Mouse (Mus musculus): ENCODE measurements at regions not wholly inside any gene's neighbourhood (a gene's known extent, or its start where the extent isn't known, plus 50 kb on each side); places are given as distances from the start of the nearest gene placed in this dataset.

- Histone ChIP-seq H3K9ac (ENCODE audit: control insufficient read depth, low read depth, low read length, poor library complexity, severe bottlenecking) (no peak overlapping the region), H3K4me1 (ENCODE audit: control insufficient read depth in 1 of 2, insufficient read depth in 2 of 2, low read length in 2 of 2) (no peaks in the 10 kb centered on the region)
Observed at GRCm38 (mm10) chr4:82048171-82048570, 605.6 kb upstream of the Mpdz start.

DNA sequence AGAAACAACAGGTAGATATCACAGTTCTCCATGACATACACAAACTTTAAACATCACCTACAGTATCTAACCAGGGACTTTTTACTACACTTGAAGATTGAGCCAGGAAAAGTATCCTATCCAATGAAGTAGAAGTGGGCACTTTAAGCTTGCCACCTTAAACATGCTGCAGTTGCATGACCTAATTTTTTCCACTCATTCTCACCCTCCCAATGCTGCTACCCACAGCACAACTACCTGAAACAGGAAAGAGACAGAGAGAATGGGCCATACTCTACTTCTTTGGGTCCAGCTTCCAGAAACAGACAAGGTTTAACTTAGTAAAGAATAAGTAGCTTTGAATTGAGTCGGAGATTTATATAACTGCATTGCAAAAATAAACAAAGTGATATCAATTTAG is 594.9 kb upstream of the Mpdz start:
- Histone ChIP-seq H3K79me2 (ENCODE audit: control insufficient read depth, insufficient read depth, low read length, poor library complexity) (no peaks in the 10 kb centered on the region), H3K4me3 (ENCODE audit: control insufficient read depth in 1 of 2, insufficient read depth in 1 of 2, low read depth in 2 of 2, low read length in 2 of 2) (no peak overlapping the region), H3K4me1 (ENCODE audit: control insufficient read depth in 1 of 2, insufficient read depth in 2 of 2, low read length in 2 of 2) (no peaks in the 10 kb centered on the region), H3K36me3 (ENCODE audit: control insufficient read depth in 1 of 2, insufficient read depth in 2 of 2, low read length in 2 of 2) (no peaks in the 10 kb centered on the region), H3K9ac (ENCODE audit: control insufficient read depth, low read depth, low read length, poor library complexity, severe bottlenecking) (no peak overlapping the region), H3K9me3 (replicated peaks; ENCODE audit: insufficient read depth, low read length) (no peaks in the 10 kb centered on the region), H3K27ac (ENCODE audit: control insufficient read depth, low read depth, low read length) (no peak overlapping the region), H3K27me3 (ENCODE audit: control insufficient read depth in 1 of 2, insufficient read depth in 2 of 2, low read length in 2 of 2) (no peaks in the 10 kb centered on the region)
- TF ChIP-seq ELF1 (IDR thresholded peaks at IDR 0.05; ENCODE audit: low read depth, low read length) (no peak), ZNF384 (IDR thresholded peaks at IDR 0.05; ENCODE audit: low read depth, low read length) (no peak), NRF1 (IDR thresholded peaks at IDR 0.05; ENCODE audit: insufficient read depth, low read depth, low read length, poor library complexity, severe bottlenecking) (no peak), TAL1 (IDR thresholded peaks at IDR 0.05; ENCODE audit: low read length) (no peak), GATA1 (IDR thresholded peaks at IDR 0.05; ENCODE audit: low read depth, low read length) (no peak), KAT2A (conservative IDR thresholded peaks at IDR 0.05; ENCODE audit: low read depth, low read length) (no peak), ZKSCAN1 (IDR thresholded peaks at IDR 0.05; ENCODE audit: low read depth, low read length) (no peak), SMC3 (IDR thresholded peaks at IDR 0.05; ENCODE audit: low read depth, low read length) (no peak), HCFC1 (IDR thresholded peaks at IDR 0.05; ENCODE audit: low read depth, low read length) (no peak), MYB (IDR thresholded peaks at IDR 0.05; ENCODE audit: low read depth, low read length) (no peak), E2F4 (IDR thresholded peaks at IDR 0.05; ENCODE audit: borderline replicate concordance, low read depth, low read length) (no peak), USF1 (IDR thresholded peaks at IDR 0.05; ENCODE audit: low read depth, low read length) (no peak), EP300 (IDR thresholded peaks at IDR 0.05; ENCODE audit: low read depth in 1 of 2, low read length in 2 of 2) (no peak), CTCF (IDR thresholded peaks at IDR 0.05 in 2 of 3, conservative IDR thresholded peaks at IDR 0.05 in 1 of 3; ENCODE audit: control insufficient read depth in 1 of 3, insufficient read depth in 1 of 3, low read depth in 2 of 3, low read length in 3 of 3, poor library complexity in 1 of 3, severe bottlenecking in 1 of 3) (no peak), RCOR1 (IDR thresholded peaks at IDR 0.05; ENCODE audit: low read depth, low read length) (no peak), SIN3A (IDR thresholded peaks at IDR 0.05; ENCODE audit: low read length) (no peak), GABPA (IDR thresholded peaks at IDR 0.05; ENCODE audit: low read depth, low read length) (no peak), CHD1 (IDR thresholded peaks at IDR 0.05; ENCODE audit: low read depth, low read length) (no peak), BHLHE40 (IDR thresholded peaks at IDR 0.05; ENCODE audit: borderline replicate concordance, low read depth, low read length) (no peak), POLR2AphosphoS2 (IDR thresholded peaks at IDR 0.05; ENCODE audit: low read length) (no peak)
- DNase-seq (ENCODE audit: low read depth, low spot score), result no peak

More at GRCm38 (mm10) chr4:82048171-82048570, 605.6 kb upstream of the Mpdz start:
- no peak overlapping the region for H3K4me3 ChIP-seq (ENCODE audit: control insufficient read depth in 1 of 2, insufficient read depth in 1 of 2, low read depth in 2 of 2, low read length in 2 of 2)
- TF ChIP-seq SIN3A (IDR thresholded peaks at IDR 0.05; ENCODE audit: low read length) (no peak), NELFE (IDR thresholded peaks at IDR 0.05; ENCODE audit: low read depth, low read length) (no peak), MAX (IDR thresholded peaks at IDR 0.05; ENCODE audit: low read length) (no peak), POLR2A (IDR thresholded peaks at IDR 0.05; ENCODE audit: control insufficient read depth in 1 of 2, insufficient read depth in 1 of 2, low read depth in 1 of 2, low read length in 2 of 2, poor library complexity in 1 of 2) (no peak), USF1 (IDR thresholded peaks at IDR 0.05; ENCODE audit: low read depth, low read length) (no peak), POLR2AphosphoS5 (IDR thresholded peaks at IDR 0.05; ENCODE audit: borderline replicate concordance, low read depth, low read length) (no peak), RCOR1 (IDR thresholded peaks at IDR 0.05; ENCODE audit: low read depth, low read length) (no peak), MAZ (IDR thresholded peaks at IDR 0.05; ENCODE audit: low read depth, low read length) (no peak), TAL1 (IDR thresholded peaks at IDR 0.05; ENCODE audit: low read length) (no peak), MAFK (IDR thresholded peaks at IDR 0.05; ENCODE audit: borderline replicate concordance, low read depth, low read length) (no peak), NRF1 (IDR thresholded peaks at IDR 0.05; ENCODE audit: insufficient read depth, low read depth, low read length, poor library complexity, severe bottlenecking) (no peak), EP300 (IDR thresholded peaks at IDR 0.05; ENCODE audit: low read depth in 1 of 2, low read length in 2 of 2) (no peak), JUND (IDR thresholded peaks at IDR 0.05; ENCODE audit: low read depth, low read length) (no peak), HCFC1 (IDR thresholded peaks at IDR 0.05; ENCODE audit: low read depth, low read length) (no peak), ETS1 (IDR thresholded peaks at IDR 0.05; ENCODE audit: low read depth, low read length) (no peak), GATA1 (IDR thresholded peaks at IDR 0.05; ENCODE audit: low read depth, low read length) (no peak), MYC (IDR thresholded peaks at IDR 0.05; ENCODE audit: low read depth, low read length) (no peak), MXI1 (IDR thresholded peaks at IDR 0.05; ENCODE audit: low read depth, low read length) (no peak), MEF2A (IDR thresholded peaks at IDR 0.05; ENCODE audit: extremely low read depth, insufficient replicate concordance, low read depth, low read length, poor library complexity, severe bottlenecking) (no peak)
- no peak for DNase-seq (ENCODE audit: low read depth, low spot score)
- no peaks in the 10 kb centered on the region for H3K27me3 ChIP-seq (ENCODE audit: control insufficient read depth in 1 of 2, insufficient read depth in 2 of 2, low read length in 2 of 2)
- H3K36me3 ChIP-seq (ENCODE audit: control insufficient read depth in 1 of 2, insufficient read depth in 2 of 2, low read length in 2 of 2), result no peaks in the 10 kb centered on the region
- H3K9me3 ChIP-seq (replicated peaks; ENCODE audit: insufficient read depth, low read length), result no peaks in the 10 kb centered on the region
- no peak overlapping the region for H3K27ac ChIP-seq (ENCODE audit: control insufficient read depth, low read depth, low read length)
- H3K79me2 ChIP-seq (ENCODE audit: control insufficient read depth, insufficient read depth, low read length, poor library complexity), result no peaks in the 10 kb centered on the region

Measured in MEL (cell line).